Mouse (Mus musculus): ENCODE results near the gene Rbm28. TPM values are rescaled to one million over a fixed set of nuclear protein-coding genes. Genes with fewer than 3 reads are reported as not detected.

Gene Rbm28
- polyA plus RNA-seq, 1 experiment from 2014 or later: 46.9 TPM

DNA sequence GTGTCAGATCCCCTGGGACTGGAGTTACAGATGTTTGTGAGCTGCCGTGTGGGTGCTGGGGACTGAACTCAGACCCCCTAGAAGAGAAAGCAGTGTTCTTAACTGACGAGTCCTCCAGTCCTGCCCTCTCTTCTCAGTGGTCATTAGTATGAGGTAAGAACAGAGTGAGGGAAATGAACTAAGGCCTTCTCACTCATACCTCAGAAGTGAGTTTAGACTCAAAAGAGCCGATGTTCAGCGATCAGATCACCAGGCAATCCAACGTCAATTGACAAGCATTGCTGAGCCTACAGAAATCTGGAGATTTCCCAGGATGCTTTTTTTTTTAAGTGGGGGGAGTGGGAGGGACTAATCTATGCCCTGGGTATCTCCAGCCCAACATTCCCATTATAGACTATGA, 8.5 kb downstream of the Rbm28 start:
- H3K36me3 ChIP-seq (replicated peaks): peaks cover 77% of the 10 kb centered on the region
- H3K9ac ChIP-seq: no peak overlapping the region
- H3K4me1 ChIP-seq: no peaks in the 10 kb centered on the region
- no peaks in the 10 kb centered on the region for H3K27me3 ChIP-seq (replicated peaks)
- 93% methylated on average over 5 of the region's 5 CpGs for WGBS
- no peak overlapping the region for H3K4me2 ChIP-seq
- no peak overlapping the region for H3K27ac ChIP-seq
- no peak for ATAC-seq (replicated peaks)
- no peak overlapping the region for H3K4me3 ChIP-seq
- no peaks in the 10 kb centered on the region for H3K9me3 ChIP-seq

- no peaks in the 10 kb centered on the region for H3K9me3 ChIP-seq
- H3K9ac ChIP-seq: no peak overlapping the region
- H3K27ac ChIP-seq: no peak overlapping the region
- ATAC-seq (replicated peaks): no peak
- peaks cover 39% of the 10 kb centered on the region; the same call in 1 of the 2 replicates for H3K36me3 ChIP-seq (replicated peaks)
- no peaks in the 10 kb centered on the region for H3K27me3 ChIP-seq (replicated peaks)
- WGBS: 92% methylated on average over 1 of the region's 1 CpGs
- no peak overlapping the region for H3K4me3 ChIP-seq
- no peaks in the 10 kb centered on the region for H3K4me1 ChIP-seq
- no peak overlapping the region for H3K4me2 ChIP-seq
Measured at GRCm38 (mm10) chr6:29150001-29150400, 14.8 kb downstream of the Rbm28 start.

- WGBS: 88% methylated on average over 5 of the region's 5 CpGs
- ATAC-seq (replicated peaks): no peak
- H3K4me1 ChIP-seq: no peaks in the 10 kb centered on the region
Measured at GRCm38 (mm10) chr6:29147407-29148010, 17.3 kb downstream of the Rbm28 start.

DNA sequence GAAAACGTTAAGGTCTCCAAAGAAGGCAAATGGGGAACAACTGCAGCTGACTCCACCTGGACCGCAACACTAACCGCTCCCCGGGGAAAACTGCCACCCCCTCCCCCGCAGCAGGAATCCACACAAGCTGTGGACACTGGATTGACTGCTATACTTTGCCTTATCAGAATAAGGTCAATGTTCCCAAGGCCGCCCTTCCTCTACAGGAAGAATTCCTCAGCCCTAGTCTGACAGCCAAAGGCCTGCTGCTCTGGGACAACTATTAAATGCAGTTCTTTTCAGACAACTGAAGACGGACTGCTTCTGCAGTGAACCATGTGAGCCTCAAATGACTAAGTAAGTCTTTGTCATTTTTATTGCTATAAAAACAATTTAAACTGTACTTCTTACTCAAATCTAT, 18.2 kb downstream of the Rbm28 start:
- H3K9me3 ChIP-seq: no peaks in the 10 kb centered on the region
- no peak for ATAC-seq (replicated peaks)
- H3K4me1 ChIP-seq: no peaks in the 10 kb centered on the region
- no peak overlapping the region for H3K9ac ChIP-seq
- no peaks in the 10 kb centered on the region for H3K27me3 ChIP-seq (replicated peaks)
- peaks cover 8% of the 10 kb centered on the region; the same call in 1 of the 2 replicates for H3K36me3 ChIP-seq (replicated peaks)
- no peak overlapping the region for H3K4me3 ChIP-seq
- no peak overlapping the region for H3K4me2 ChIP-seq
- H3K27ac ChIP-seq: no peak overlapping the region
- WGBS: 86% methylated on average over 7 of the region's 7 CpGs

More at GRCm38 (mm10) chr6:29147407-29148010, 17.3 kb downstream of the Rbm28 start:
- no peak overlapping the region for H3K4me2 ChIP-seq
- H3K36me3 ChIP-seq (replicated peaks): peaks cover 16% of the 10 kb centered on the region; the same call in 1 of the 2 replicates
- H3K9ac ChIP-seq: no peak overlapping the region
- H3K9me3 ChIP-seq: no peaks in the 10 kb centered on the region
- H3K27me3 ChIP-seq (replicated peaks): no peaks in the 10 kb centered on the region
- H3K4me3 ChIP-seq: no peak overlapping the region
- H3K27ac ChIP-seq: no peak overlapping the region

- peaks cover 6% of the 10 kb centered on the region; the same call in 1 of the 2 replicates for H3K36me3 ChIP-seq (replicated peaks)
- no peaks in the 10 kb centered on the region for H3K4me1 ChIP-seq
- 77% methylated on average over 12 of the region's 12 CpGs for WGBS
- H3K9ac ChIP-seq: no peak overlapping the region
- no peaks in the 10 kb centered on the region for H3K27me3 ChIP-seq (replicated peaks)
- H3K4me2 ChIP-seq: no peak overlapping the region
- no peak overlapping the region for H3K27ac ChIP-seq
- H3K4me3 ChIP-seq: no peak overlapping the region
- no peak for ATAC-seq (replicated peaks)
- H3K9me3 ChIP-seq: no peaks in the 10 kb centered on the region
Measured at GRCm38 (mm10) chr6:29145456-29146307, 19.1 kb downstream of the Rbm28 start.

GRCm38 (mm10) chr6:29144971-29145370, 19.8 kb downstream of the Rbm28 start:
- H3K9me3 ChIP-seq: no peaks in the 10 kb centered on the region
- 94% methylated on average over 3 of the region's 3 CpGs for WGBS
- no peak overlapping the region for H3K4me3 ChIP-seq
- H3K27ac ChIP-seq: no peak overlapping the region
- no peak overlapping the region for H3K4me2 ChIP-seq
- H3K27me3 ChIP-seq (replicated peaks): no peaks in the 10 kb centered on the region
- no peak for ATAC-seq (replicated peaks)
- H3K9ac ChIP-seq: no peak overlapping the region
- peaks cover 6% of the 10 kb centered on the region; the same call in 1 of the 2 replicates for H3K36me3 ChIP-seq (replicated peaks)
- no peaks in the 10 kb centered on the region for H3K4me1 ChIP-seq

DNA sequence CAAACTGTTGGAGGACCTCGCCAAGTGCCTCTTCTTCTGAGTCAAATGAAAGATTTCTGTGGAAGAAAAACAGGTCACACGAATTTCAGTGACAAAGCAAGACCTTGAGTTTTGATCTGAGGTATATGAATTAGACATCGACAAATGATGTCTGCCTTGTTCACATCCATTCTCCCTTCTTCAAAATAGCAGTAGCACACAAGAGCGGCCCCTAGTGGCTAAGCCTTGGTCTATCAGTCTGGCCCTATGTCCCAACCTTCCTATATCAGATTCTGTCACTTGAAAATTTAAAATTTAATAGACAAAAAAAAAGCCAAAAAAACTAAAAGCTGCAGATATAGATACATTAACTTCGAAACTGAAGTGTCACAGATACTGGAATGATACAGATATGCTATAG, 21.2 kb downstream of the Rbm28 start:
- Histone ChIP-seq H3K27ac (no peak overlapping the region), H3K9me3 (no peaks in the 10 kb centered on the region), H3K9ac (no peak overlapping the region), H3K36me3 (replicated peaks) (no peaks in the 10 kb centered on the region; the same call in 1 of the 2 replicates), H3K4me1 (no peaks in the 10 kb centered on the region), H3K4me2 (no peak overlapping the region), H3K4me3 (no peak overlapping the region), H3K27me3 (replicated peaks) (no peaks in the 10 kb centered on the region)
- WGBS: 30% methylated on average over 5 of the region's 5 CpGs
- peak; percentile 69; the same call in 1 of the 2 replicates for ATAC-seq (replicated peaks)

GRCm38 (mm10) chr6:29137441-29137840, 27.4 kb downstream of the Rbm28 start:
- Histone ChIP-seq H3K9ac (no peak overlapping the region), H3K27ac (no peak overlapping the region), H3K36me3 (replicated peaks) (peaks cover 38% of the 10 kb centered on the region; the same call in 1 of the 2 replicates), H3K4me1 (no peaks in the 10 kb centered on the region), H3K4me3 (no peak overlapping the region), H3K4me2 (no peak overlapping the region), H3K27me3 (replicated peaks) (no peaks in the 10 kb centered on the region), H3K9me3 (no peaks in the 10 kb centered on the region)
- 94% methylated on average over 9 of the region's 9 CpGs for WGBS
- no peak for ATAC-seq (replicated peaks)

- H3K27ac ChIP-seq: no peak overlapping the region
- H3K4me1 ChIP-seq: no peaks in the 10 kb centered on the region
- no peak for ATAC-seq (replicated peaks)
- no peaks in the 10 kb centered on the region for H3K27me3 ChIP-seq (replicated peaks)
- H3K9ac ChIP-seq: no peak overlapping the region
- H3K36me3 ChIP-seq (replicated peaks): peaks cover 67% of the 10 kb centered on the region
- H3K4me2 ChIP-seq: no peak overlapping the region
- WGBS: 90% methylated on average over 9 of the region's 9 CpGs
- no peaks in the 10 kb centered on the region for H3K9me3 ChIP-seq
- no peak overlapping the region for H3K4me3 ChIP-seq
Measured at GRCm38 (mm10) chr6:29133100-29133499, 31.7 kb downstream of the Rbm28 start.

DNA sequence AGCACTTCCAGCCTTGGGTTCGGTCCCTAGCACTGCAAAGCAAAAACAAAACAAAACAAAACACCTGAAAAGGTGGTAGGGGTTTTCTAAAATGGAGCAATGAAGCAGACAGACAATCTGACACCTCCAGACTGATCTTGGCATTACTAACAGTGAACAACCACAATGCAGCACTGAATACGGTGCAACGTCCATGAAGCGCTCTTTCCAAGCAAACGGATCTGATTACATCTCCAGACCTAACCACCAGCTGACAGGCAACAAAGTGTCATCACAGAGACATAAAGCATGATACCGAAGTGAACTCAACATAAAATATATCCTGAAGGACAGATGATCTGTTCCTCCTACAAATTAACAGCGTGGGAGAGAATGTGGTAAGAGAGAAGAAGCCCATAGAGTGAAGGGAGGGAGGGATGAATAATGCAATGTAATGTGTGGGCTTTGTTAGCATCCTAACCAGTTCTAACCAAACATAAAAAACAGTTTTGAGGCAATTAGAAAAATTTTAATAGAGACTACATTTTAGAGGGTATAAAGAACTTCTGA, 37.9 kb downstream of the Rbm28 start:
- Histone ChIP-seq H3K9me3 (no peaks in the 10 kb centered on the region), H3K36me3 (replicated peaks) (peaks cover 49% of the 10 kb centered on the region), H3K4me3 (no peak overlapping the region), H3K27me3 (replicated peaks) (no peaks in the 10 kb centered on the region), H3K4me1 (no peaks in the 10 kb centered on the region), H3K27ac (no peak overlapping the region), H3K9ac (no peak overlapping the region), H3K4me2 (no peak overlapping the region)
- WGBS: 96% methylated on average over 7 of the region's 7 CpGs
- no peak for ATAC-seq (replicated peaks)

DNA sequence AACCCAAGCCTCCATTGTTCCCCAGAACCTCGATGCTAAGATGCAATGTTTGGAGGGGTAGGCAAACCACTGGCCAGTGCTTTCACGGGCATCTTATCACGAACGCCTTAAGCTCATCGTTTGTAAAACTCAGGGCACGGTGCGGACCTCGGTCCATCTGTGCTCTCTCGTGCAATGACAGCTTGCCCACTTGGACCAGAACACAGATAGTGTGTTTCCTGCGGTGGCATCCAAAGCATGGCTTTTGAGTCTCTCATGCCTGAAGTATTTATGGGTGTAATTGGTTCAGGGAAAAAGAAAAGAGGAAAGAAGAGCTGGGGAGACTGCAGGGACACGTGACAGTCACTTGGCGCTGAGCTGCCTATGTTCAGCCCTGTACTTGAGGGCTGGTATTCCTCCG, 44.8 kb downstream of the Rbm28 start:
- no peak overlapping the region for H3K4me3 ChIP-seq
- no peak overlapping the region for H3K4me2 ChIP-seq
- 0 out of 2 replicates have a peak, but pooled peaks cover 8% of the 10 kb centered on the region for H3K36me3 ChIP-seq (replicated peaks)
- H3K9me3 ChIP-seq: no peaks in the 10 kb centered on the region
- H3K27me3 ChIP-seq (replicated peaks): no peaks in the 10 kb centered on the region
- WGBS: 91% methylated on average over 13 of the region's 13 CpGs
- H3K9ac ChIP-seq: no peak overlapping the region
- H3K27ac ChIP-seq: no peak overlapping the region
- no peaks in the 10 kb centered on the region; the same call in 1 of the 2 replicates for H3K4me1 ChIP-seq
- ATAC-seq (replicated peaks): no peak

DNA sequence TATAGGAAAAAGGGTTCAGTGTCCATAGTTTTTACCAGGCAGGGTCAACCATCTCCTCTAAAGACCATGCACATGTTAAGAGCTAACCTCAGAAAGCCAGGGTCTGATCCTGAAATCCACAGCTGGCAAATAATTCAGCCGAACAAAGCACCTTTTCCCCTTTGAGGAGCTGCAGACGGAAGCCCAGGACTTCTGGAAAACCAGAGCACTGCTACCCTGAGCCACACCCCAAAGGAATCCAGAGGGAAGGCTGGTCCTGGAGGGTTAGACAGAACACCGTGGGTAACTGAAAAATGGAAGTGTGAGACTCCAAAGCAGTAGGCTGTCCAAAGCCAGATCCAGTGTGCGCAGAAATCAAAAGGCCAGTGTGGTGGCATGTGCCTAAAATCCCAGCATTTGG, 45.8 kb downstream of the Rbm28 start:
- Histone ChIP-seq H3K27ac (no peak overlapping the region), H3K9ac (no peak overlapping the region), H3K4me2 (no peak overlapping the region), H3K27me3 (replicated peaks) (no peaks in the 10 kb centered on the region), H3K4me1 (no peaks in the 10 kb centered on the region; the same call in 1 of the 2 replicates), H3K36me3 (replicated peaks) (0 out of 2 replicates have a peak, but pooled peaks cover under 1% of the 10 kb centered on the region), H3K4me3 (no peak overlapping the region), H3K9me3 (no peaks in the 10 kb centered on the region)
- WGBS: 82% methylated on average over 4 of the region's 4 CpGs
- ATAC-seq (replicated peaks): no peak

All from midbrain, embryonic 15.5 days (tissue).